Mouse (Mus musculus): ENCODE results near the gene Pet117. TPM values are rescaled to one million over a fixed set of nuclear protein-coding genes. Genes with fewer than 3 reads are reported as not detected.

The Pet117 gene
- total and polyA plus RNA-seq, 3 experiments = 14.5 TPM; not detected in 2

- Histone ChIP-seq H3K27ac (ENCODE audit: insufficient read depth, low read depth) (no peak overlapping the region), H3K4me3 (replicated peaks in 1 of 3; ENCODE audit: low read depth in 2 of 3, low read length in 2 of 3, poor library complexity in 1 of 3) (no peak overlapping the region), H3K9ac (ENCODE audit: insufficient read depth, low read depth) (no peak overlapping the region), H3K4me2 (ENCODE audit: insufficient read depth, low read depth, poor library complexity, severe bottlenecking) (no peak overlapping the region), H3K4me1 (ENCODE audit: control insufficient read depth in 1 of 2, insufficient read depth in 2 of 2) (no peaks in the 10 kb centered on the region; a peak in 1 of 4 replicates), H3K9me3 (replicated peaks; ENCODE audit: low read length) (no peaks in the 10 kb centered on the region), H3K27me3 (replicated peaks) (no peaks in the 10 kb centered on the region), H3K79me2 (replicated peaks; ENCODE audit: control insufficient read depth, extremely low read depth, insufficient read depth, poor library complexity, severe bottlenecking) (peaks cover 6% of the 10 kb centered on the region), H3K36me3 (replicated peaks in 1 of 2; ENCODE audit: control insufficient read depth in 1 of 2, insufficient read depth in 1 of 2, low read length in 1 of 2) (peaks cover 47 to 87% of the 10 kb centered on the region in 2 experiments)
- no peak for DNase-seq (ENCODE audit: extremely low read depth)
- in situ Hi-C loops (cut with MboI; ENCODE audit: low pct_ligation_motif_present, low pct_unique_long_range_greater_than_20kb, low sequenced_read_pairs) (no loop called here), dilution Hi-C loops (cut with MboI; ENCODE audit: extremely low pct_ligation_motif_present, extremely low pct_unique_long_range_greater_than_20kb, low sequenced_read_pairs) (no loop called here)
- no peak for TF ChIP-seq BHLHE40 (IDR thresholded peaks at IDR 0.05; ENCODE audit: low read depth, low read length)
- TF ChIP-seq CHD2 (IDR thresholded peaks at IDR 0.05; ENCODE audit: low read length) = no peak
- no peak for TF ChIP-seq MYC (IDR thresholded peaks at IDR 0.05; ENCODE audit: low read depth, low read length)
- TF ChIP-seq ELF1 (IDR thresholded peaks at IDR 0.05; ENCODE audit: low read depth, low read length) = no peak
- TF ChIP-seq TBP (conservative IDR thresholded peaks at IDR 0.05; ENCODE audit: low read depth, low read length) = no peak
- no peak for TF ChIP-seq NRF1 (IDR thresholded peaks at IDR 0.05; ENCODE audit: low read depth, low read length)
- TF ChIP-seq JUND (conservative IDR thresholded peaks at IDR 0.05; ENCODE audit: low read depth, low read length) = no peak
- TF ChIP-seq MXI1 (IDR thresholded peaks at IDR 0.05; ENCODE audit: low read depth, low read length) = no peak
- TF ChIP-seq ETS1 (conservative IDR thresholded peaks at IDR 0.05; ENCODE audit: low read depth, low read length) = no peak
- no peak for TF ChIP-seq E2F4 (IDR thresholded peaks at IDR 0.05; ENCODE audit: insufficient replicate concordance, low read depth, low read length)
- TF ChIP-seq ZC3H11A (IDR thresholded peaks at IDR 0.05; ENCODE audit: low read depth, low read length) = no peak
- TF ChIP-seq RAD21 (IDR thresholded peaks at IDR 0.05; ENCODE audit: low read depth, low read length) = no peak
- no peak for TF ChIP-seq SMC3 (IDR thresholded peaks at IDR 0.05; ENCODE audit: low read depth, low read length)
- TF ChIP-seq POLR2A (IDR thresholded peaks at IDR 0.05; ENCODE audit: low read depth, low read length) = no peak
- TF ChIP-seq ZNF384 (IDR thresholded peaks at IDR 0.05; ENCODE audit: low read depth, low read length) = no peak
- no peak for TF ChIP-seq USF2 (conservative IDR thresholded peaks at IDR 0.05; ENCODE audit: low read depth, low read length)
- no peak for TF ChIP-seq ZMIZ1 (IDR thresholded peaks at IDR 0.05; ENCODE audit: low read depth, low read length)
- TF ChIP-seq CTCF (conservative IDR thresholded peaks at IDR 0.05 in 1 of 2, IDR thresholded peaks at IDR 0.05 in 1 of 2; ENCODE audit: low read depth in 2 of 2, low read length in 2 of 2) = no peak
- no peak for TF ChIP-seq MAX (IDR thresholded peaks at IDR 0.05; ENCODE audit: low read length)
Measured at GRCm38 (mm10) chr2:144399531-144399930, 30.7 kb downstream of the Pet117 start.

GRCm38 (mm10) chr2:144400659-144401058 lies 31.9 kb downstream of the Pet117 start:
- DNase-seq (ENCODE audit: extremely low read depth) = no peak
- Histone ChIP-seq H3K36me3 (replicated peaks in 1 of 2; ENCODE audit: control insufficient read depth in 1 of 2, insufficient read depth in 1 of 2, low read length in 1 of 2) (peaks cover 44 to 88% of the 10 kb centered on the region in 2 experiments), H3K79me2 (replicated peaks; ENCODE audit: control insufficient read depth, extremely low read depth, insufficient read depth, poor library complexity, severe bottlenecking) (peaks cover 6% of the 10 kb centered on the region), H3K4me3 (replicated peaks in 1 of 3; ENCODE audit: low read depth in 2 of 3, low read length in 2 of 3, poor library complexity in 1 of 3) (no peak overlapping the region), H3K27ac (ENCODE audit: insufficient read depth, low read depth) (no peak overlapping the region), H3K4me2 (ENCODE audit: insufficient read depth, low read depth, poor library complexity, severe bottlenecking) (no peak overlapping the region), H3K9ac (ENCODE audit: insufficient read depth, low read depth) (no peak overlapping the region), H3K4me1 (ENCODE audit: control insufficient read depth in 1 of 2, insufficient read depth in 2 of 2) (no peaks in the 10 kb centered on the region), H3K27me3 (replicated peaks) (no peaks in the 10 kb centered on the region), H3K9me3 (replicated peaks; ENCODE audit: low read length) (no peaks in the 10 kb centered on the region)
- dilution Hi-C loops (cut with MboI; ENCODE audit: extremely low pct_ligation_motif_present, extremely low pct_unique_long_range_greater_than_20kb, low sequenced_read_pairs) (no loop called here), in situ Hi-C loops (cut with MboI; ENCODE audit: low pct_ligation_motif_present, low pct_unique_long_range_greater_than_20kb, low sequenced_read_pairs) (no loop called here)
- TF ChIP-seq E2F4 (IDR thresholded peaks at IDR 0.05; ENCODE audit: insufficient replicate concordance, low read depth, low read length) (no peak), PAX5 (IDR thresholded peaks at IDR 0.05; ENCODE audit: low read length) (no peak), MAX (IDR thresholded peaks at IDR 0.05; ENCODE audit: low read length) (no peak), JUN (IDR thresholded peaks at IDR 0.05; ENCODE audit: insufficient read depth, low read depth, low read length) (no peak), POLR2A (IDR thresholded peaks at IDR 0.05; ENCODE audit: low read depth, low read length) (no peak), JUND (conservative IDR thresholded peaks at IDR 0.05; ENCODE audit: low read depth, low read length) (no peak), ZC3H11A (IDR thresholded peaks at IDR 0.05; ENCODE audit: low read depth, low read length) (no peak), MAZ (IDR thresholded peaks at IDR 0.05; ENCODE audit: low read depth, low read length) (no peak), EP300 (IDR thresholded peaks at IDR 0.05; ENCODE audit: low read length) (no peak), MAFK (IDR thresholded peaks at IDR 0.05; ENCODE audit: insufficient replicate concordance, low read length) (no peak), MEF2A (IDR thresholded peaks at IDR 0.05; ENCODE audit: borderline replicate concordance, low read depth, low read length) (no peak), CTCF (conservative IDR thresholded peaks at IDR 0.05 in 1 of 2, IDR thresholded peaks at IDR 0.05 in 1 of 2; ENCODE audit: low read depth in 2 of 2, low read length in 2 of 2) (no peak)
